Comparison of ENCODE assay signal across 13 mouse cellular contexts in the genomic region with DNA sequence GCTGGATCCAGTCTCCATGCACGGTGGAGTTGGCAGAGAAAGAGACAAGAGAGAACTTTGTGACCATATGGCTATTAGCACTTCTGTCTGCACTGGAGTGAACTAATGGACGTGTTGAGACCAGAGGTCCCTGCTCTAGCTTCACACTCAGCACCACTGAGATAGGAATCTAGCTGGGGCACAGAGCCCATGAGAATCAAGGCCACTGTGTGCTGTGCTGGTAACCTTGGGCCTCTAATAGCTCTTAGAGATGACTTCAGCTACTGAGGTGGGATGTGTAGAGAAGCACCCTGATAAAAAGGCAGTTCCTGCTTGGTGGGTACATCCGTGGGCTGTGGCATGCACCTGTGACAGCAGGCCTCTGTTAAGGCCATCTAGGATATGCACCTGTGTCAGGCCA. TPM values are rescaled to one million over a fixed set of nuclear protein-coding genes. Genes with fewer than 3 reads are reported as not detected.
DNase-seq lines count a peak whose midpoint lies in the region.
"Had no signal": no experiment of that assay in that cellular context is flagged by ENCODE, and none has a peak within 500 bp of the region (broad histone marks: within the 10 kb centered on the region; RNA-seq: fewer than 3 reads in every experiment).

No protein-coding gene starts in this region.

- peak; percentile 46 for DNase-seq in adrenal gland, adult 2 months
- DNase-seq in adrenal gland, adult 18-20 months (ENCODE audit: low spot score in 2 of 2) = no peak
- DNase-seq in thymus, postnatal 4 days = peak; percentile 9
- DNase-seq in thymus, adult 18-20 months = no peak
- DNase-seq in adrenal gland, postnatal 14 days = peak; percentile 24
- DNase-seq in right cerebral cortex, adult 2 months (ENCODE audit: low spot score in 2 of 2) = no peak
- no peak for DNase-seq in layer of hippocampus, adult 8-10 months (ENCODE audit: low spot score in 2 of 2)
- DNase-seq: cerebellum, adult 11-12 months; cerebellum, adult 2 months; cerebellum, adult 9-10 months; cerebellum, postnatal 10 days; cerebellum, postnatal 25 days; forebrain, postnatal 0 days had no signal

RNA-seq across cellular contexts. Expression of a gene that starts 42.6 kb away (rescaled TPM):
- 1 to 10 TPM; 2.4 to 5.4 TPM for total RNA-seq in adrenal gland, adult 2 months (2021)
- 0.26 and 0.43 TPM in 2 replicates for polyA plus RNA-seq in adrenal gland, adult 2 months (2012; rRNA removed)
- total RNA-seq in adrenal gland, adult 18-20 months (2021) = 1 to 10 TPM; 1.8 to 2.3 TPM
- 36.7 and 47.4 TPM in 2 replicates for total RNA-seq in adrenal gland, postnatal 14 days (2021)
- under 1 TPM; 0.43 to 0.80 (median 0.66) TPM for total RNA-seq in layer of hippocampus, adult 8-10 months (2022)

Comparison
In these comparisons a context has a peak if more than half of its experiments do, and no peak if none do; other contexts are left out.
1. DNase-seq: peak in adrenal gland, adult 2 months (single experiment), thymus, postnatal 4 days (single experiment) and adrenal gland, postnatal 14 days (single experiment); none in adrenal gland, adult 18-20 months (0 of 2), thymus, adult 18-20 months (0 of 2), right cerebral cortex, adult 2 months (0 of 2) and layer of hippocampus, adult 8-10 months (0 of 2).